ENCODE assay signal across 21 mouse cellular contexts in the genomic region with DNA sequence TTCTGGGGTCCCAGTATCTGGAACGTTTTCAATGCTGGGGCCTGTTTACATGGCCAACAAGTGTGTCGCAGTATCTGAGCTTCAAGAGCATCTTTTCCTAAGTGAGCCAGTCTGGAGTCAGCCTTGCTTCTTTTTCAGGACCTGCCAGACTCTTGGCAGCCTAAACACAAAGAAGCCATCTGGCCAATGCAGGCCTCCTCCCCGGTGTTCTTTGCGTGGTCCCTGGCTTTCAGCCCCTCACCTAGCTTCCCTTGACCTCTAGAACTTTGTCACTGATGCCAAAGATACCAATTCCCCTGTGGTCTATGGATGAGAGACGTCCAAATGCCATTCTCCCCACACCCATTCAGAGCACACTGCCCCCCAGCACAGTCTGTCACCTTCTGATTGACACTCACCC.
DNase-seq lines count a peak whose midpoint lies in the region; ATAC-seq and TF ChIP-seq lines count a peak whose summit lies in the region.
"Had no signal": no experiment of that assay in that cellular context is flagged by ENCODE, and none has a peak within 500 bp of the region (broad histone marks: within the 10 kb centered on the region; RNA-seq: fewer than 3 reads in every experiment).

No protein-coding gene starts in this region.

- H3K9me3 ChIP-seq in hindbrain, embryonic 10.5 days: no peaks in the 10 kb centered on the region
- H3K9me3 ChIP-seq in hindbrain, embryonic 12.5 days (replicated peaks): no peaks in the 10 kb centered on the region
- H3K9me3 ChIP-seq: embryonic facial prominence, embryonic 13.5 days; forebrain, embryonic 12.5 days; heart, embryonic 12.5 days had no signal

- no peak overlapping the region for H3K9ac ChIP-seq in hindbrain, embryonic 12.5 days
- H3K9ac ChIP-seq: embryonic facial prominence, embryonic 13.5 days; forebrain, embryonic 12.5 days; forebrain, postnatal 0 days; heart, embryonic 12.5 days had no signal

- peaks cover 27% of the 10 kb centered on the region for H3K4me1 ChIP-seq in hindbrain, embryonic 10.5 days (replicated peaks)
- H3K4me1 ChIP-seq in hindbrain, embryonic 12.5 days: peaks cover 22% of the 10 kb centered on the region
- H3K4me1 ChIP-seq: heart, embryonic 12.5 days had no signal

- 60% methylated on average over 5 of the region's 5 CpGs for whole genome bisulfite sequencing in hindbrain, embryonic 10.5 days
- 54% methylated on average over 5 of the region's 5 CpGs for WGBS in hindbrain, embryonic 12.5 days

- H3K4me3 ChIP-seq in hindbrain, embryonic 10.5 days: no peak overlapping the region
- no peak overlapping the region for H3K4me3 ChIP-seq in hindbrain, embryonic 12.5 days
- H3K4me3 ChIP-seq: embryonic facial prominence, embryonic 13.5 days; forebrain, embryonic 12.5 days; gastrocnemius, adult 2 months; heart, embryonic 12.5 days had no signal

- no peak for ATAC-seq in hindbrain, embryonic 12.5 days (ENCODE audit: low FRiP score)
- ATAC-seq in inflammation-experienced regulatory T-cells, adult 6 months: no peak
- no peak for ATAC-seq in megakaryocyte-erythroid progenitor cell, adult 5-6 weeks (replicated peaks; ENCODE audit: low FRiP score, low TSS enrichment, poor library complexity, severe bottlenecking)
- ATAC-seq: activated CD4-positive, CD25-positive, alpha-beta regulatory T cell, adult 4 months; forebrain, postnatal 0 days; hindbrain, embryonic 16.5 days; Patski had no signal

- no peak for TF ChIP-seq CTCF in brain, embryonic 14.5 days (IDR thresholded peaks at IDR 0.05; ENCODE audit: borderline replicate concordance, extremely low read depth, insufficient read depth, insufficient read length)

- no peaks in the 10 kb centered on the region for H3K36me3 ChIP-seq in hindbrain, embryonic 10.5 days
- H3K36me3 ChIP-seq in hindbrain, embryonic 12.5 days: no peaks in the 10 kb centered on the region
- H3K36me3 ChIP-seq: embryonic facial prominence, embryonic 13.5 days; forebrain, embryonic 12.5 days; heart, embryonic 12.5 days had no signal

- no peak for DNase-seq in hindbrain, embryonic 10.5 days (ENCODE audit: low spot score)
- peak; percentile 58 for DNase-seq in brain, embryonic 14.5 days (ENCODE audit: low read depth)
- peak; percentile 45 for DNase-seq in cerebellum, adult 8-10 months
- peak; percentile 34 to 68 for DNase-seq in cerebellum, postnatal 14 days
- DNase-seq in adrenal gland, postnatal 4 days (ENCODE audit: low spot score in 2 of 2): no peak
- DNase-seq: adrenal gland, postnatal 25 days; forebrain, postnatal 0 days; gastrocnemius, adult 2 months; gastrocnemius, postnatal 25 days; kidney, adult 11 months; kidney, adult 9 months had no signal

- H3K27ac ChIP-seq in hindbrain, embryonic 10.5 days: peak overlapping the region; percentile 30
- H3K27ac ChIP-seq in hindbrain, embryonic 12.5 days: no peak overlapping the region
- H3K27ac ChIP-seq: embryonic facial prominence, embryonic 13.5 days; forebrain, embryonic 12.5 days; gastrocnemius, adult 2 months had no signal

- no peak for TF ChIP-seq POLR2A in brain, embryonic 14.5 days (IDR thresholded peaks at IDR 0.05; ENCODE audit: borderline replicate concordance, extremely low read depth, insufficient read depth, insufficient read length, poor library complexity, severe bottlenecking)

- H3K27me3 ChIP-seq in hindbrain, embryonic 10.5 days (ENCODE audit: insufficient read depth, poor library complexity, severe bottlenecking): no peaks in the 10 kb centered on the region; the same call in none of the 2 replicates
- peaks cover 7% of the 10 kb centered on the region; the same call in 1 of the 2 replicates for H3K27me3 ChIP-seq in hindbrain, embryonic 12.5 days
- H3K27me3 ChIP-seq: CH12.LX had no signal

- no peak overlapping the region for H3K4me2 ChIP-seq in hindbrain, embryonic 12.5 days (replicated peaks)
- H3K4me2 ChIP-seq: embryonic facial prominence, embryonic 13.5 days; forebrain, embryonic 12.5 days; heart, embryonic 12.5 days had no signal

Comparison
In these comparisons a context has a peak if more than half of its experiments do, and no peak if none do; other contexts are left out.
1. DNase-seq: peak in brain, embryonic 14.5 days (single experiment), cerebellum, adult 8-10 months (single experiment) and cerebellum, postnatal 14 days (2 of 2); none in hindbrain, embryonic 10.5 days (single experiment) and adrenal gland, postnatal 4 days (0 of 2).